Mouse (Mus musculus) liver, postnatal 0 days (tissue): ENCODE results near the gene Ankrd17. TPM values are rescaled to one million over a fixed set of nuclear protein-coding genes. Genes with fewer than 3 reads are reported as not detected.

ENCODE experiments used
- ATAC-seq: fragments of 200-750 bp; cut with Nextera tagmentation; 2 replicates; pipeline ENCODE4 v1.8.0; 2017; ENCODE audit warnings: mild to moderate bottlenecking, moderate library complexity
- DNase-seq: peaks from one replicate; pipeline ENCODE4 v3.0.0-alpha.2; 2016
- H3K27ac ChIP-seq: fragments of 300-500 bp; sonication (generic); 2 replicates; pipeline ENCODE4 v1.5.1; 2014; ENCODE audit warnings: antibody characterized with exemption, moderate library complexity, mild to moderate bottlenecking, low read depth
- H3K27me3 ChIP-seq: fragments of 300-500 bp; sonication (generic); 2 replicates; pipeline ENCODE4 v1.6.1; 2014; ENCODE audit warnings: low read length, control low read depth, mixed read lengths; ENCODE audit not compliant: insufficient read depth
- H3K36me3 ChIP-seq: fragments of 300-500 bp; sonication (generic); replicated peaks from 2 replicates; pipeline ENCODE4 v1.6.1; 2014; ENCODE audit warnings: mild to moderate bottlenecking, control low read depth, low read length, moderate library complexity, mixed read lengths; ENCODE audit not compliant: insufficient read depth
- H3K4me1 ChIP-seq: fragments of 300-500 bp; sonication (generic); 2 replicates; pipeline ENCODE4 v1.6.1; 2014; ENCODE audit warnings: antibody characterized with exemption, mild to moderate bottlenecking, control low read depth; ENCODE audit not compliant: insufficient read depth
- H3K4me2 ChIP-seq: fragments of 300-500 bp; sonication (generic); 2 replicates; pipeline ENCODE4 v1.6.1; 2014; ENCODE audit warnings: low read depth, mild to moderate bottlenecking, low read length, moderate library complexity, mixed read lengths
- H3K4me3 ChIP-seq: fragments of 300-500 bp; sonication (generic); 2 replicates; pipeline ENCODE4 v1.5.1; 2014; ENCODE audit warnings: low read depth, low read length
- H3K9ac ChIP-seq: fragments of 300-500 bp; sonication (generic); replicated peaks from 2 replicates; pipeline ENCODE4 v1.6.1; 2014; ENCODE audit warnings: mild to moderate bottlenecking, moderate library complexity
- H3K9me3 ChIP-seq: fragments of 300-500 bp; sonication (generic); 2 replicates; pipeline ENCODE4 v1.6.1; 2016; ENCODE audit warnings: mild to moderate bottlenecking, control low read depth, low read length, mixed read lengths
- CTCF ChIP-seq: sonication (generic); IDR thresholded peaks from 2 replicates; pipeline ENCODE4 v1.5.1; 2016; ENCODE audit warnings: antibody characterized with exemption, low read depth
- EP300 ChIP-seq: IDR thresholded peaks from 2 replicates; pipeline ENCODE4 v1.6.1; 2016; ENCODE audit warnings: antibody characterized with exemption, low read depth, mild to moderate bottlenecking
- WGBS: fragments of 180-500 bp; shearing (Covaris S2); extraction: QIAGEN DNeasy Blood & Tissue Kit; methylation state at CpG from one replicate; pipeline ENCODE4 v1.1.7; 2014; ENCODE audit not compliant: insufficient replicate concordance; 5-methylcytosine and 5-hydroxymethylcytosine counted together
- polyA plus RNA-seq: library from polyadenylated mRNA; unstranded; fragments of >200 nt; fragmentation: Nextera tagmentation; extraction: Ambion mirVana; gene quantifications from 2 replicates; pipeline ENCODE4 v1.2.1, GENCODE M21; 2015

Ankrd17 gene
- polyA plus RNA-seq, 1 experiment from 2014 or later: 9.3 TPM

DNA sequence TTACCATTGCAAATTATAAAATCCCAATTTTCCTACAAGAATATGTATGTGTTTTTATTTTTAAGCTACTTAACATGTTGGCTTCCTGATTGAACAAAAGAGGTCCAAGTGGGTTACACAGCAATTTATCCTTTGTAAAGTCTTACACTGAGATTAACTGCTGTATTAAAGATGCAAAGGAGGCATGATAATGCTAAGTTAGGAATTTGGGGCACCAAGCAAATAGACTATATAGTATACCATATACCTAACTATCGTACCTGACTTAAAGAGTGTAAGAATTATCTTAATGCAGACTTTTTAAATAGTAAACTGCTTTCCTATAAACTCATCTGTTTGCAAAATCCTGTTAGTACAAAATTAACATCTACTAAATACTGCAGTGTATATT, 26.4 kb downstream of the Ankrd17 start:
- ATAC-seq: no peak
- Histone ChIP-seq H3K36me3 (no peaks in the 10 kb centered on the region; the same call in 1 of the 2 replicates), H3K9ac (no peak overlapping the region)

GRCm38 (mm10) chr5:90339129-90339952, 27.0 kb downstream of the Ankrd17 start:
- Histone ChIP-seq H3K4me2 (peak overlapping the region; percentile 53), H3K4me3 (peak overlapping the region; percentile 20), H3K9ac (no peak overlapping the region), H3K9me3 (no peaks in the 10 kb centered on the region), H3K27me3 (no peaks in the 10 kb centered on the region), H3K4me1 (peaks cover 24% of the 10 kb centered on the region), H3K27ac (peak overlapping the region; percentile 57; the same call in 1 of the 2 replicates), H3K36me3 (no peaks in the 10 kb centered on the region; the same call in 1 of the 2 replicates)
- peak; percentile 81 for ATAC-seq
- TF ChIP-seq CTCF (no peak), EP300 (no peak)
- WGBS: 29% methylated on average over 5 of the region's 5 CpGs
- DNase-seq: peak; percentile 30

More for the DNA sequence above, 26.4 kb downstream of the Ankrd17 start:
- peaks cover 24% of the 10 kb centered on the region for H3K4me1 ChIP-seq
- H3K9me3 ChIP-seq: no peaks in the 10 kb centered on the region
- peak overlapping the region; percentile 53 for H3K4me2 ChIP-seq
- no peak overlapping the region for H3K4me3 ChIP-seq
- no peak for DNase-seq
- WGBS: 82% methylated on average over 1 of the region's 1 CpGs
- H3K27me3 ChIP-seq: no peaks in the 10 kb centered on the region
- no peak for TF ChIP-seq CTCF
- no peak for TF ChIP-seq EP300
- H3K27ac ChIP-seq: no peak overlapping the region; the same call in 1 of the 2 replicates

GRCm38 (mm10) chr5:90338177-90339091, 27.9 kb downstream of the Ankrd17 start:
- Histone ChIP-seq H3K4me1 (peaks cover 24% of the 10 kb centered on the region), H3K9me3 (no peaks in the 10 kb centered on the region), H3K27me3 (no peaks in the 10 kb centered on the region), H3K4me2 (no peak overlapping the region), H3K4me3 (no peak overlapping the region), H3K36me3 (no peaks in the 10 kb centered on the region; the same call in 1 of the 2 replicates), H3K9ac (no peak overlapping the region), H3K27ac (peak overlapping the region; percentile 7; the same call in 1 of the 2 replicates)
- DNase-seq (no peak), ATAC-seq (peak; percentile 35)
- 57% methylated on average over 7 of the region's 7 CpGs for WGBS
- TF ChIP-seq CTCF (no peak), EP300 (0 out of 2 replicates have a peak, but pooled peaks have one; percentile 18)

- WGBS: 76% methylated on average over 2 of the region's 2 CpGs
- no peak for TF ChIP-seq CTCF
- no peak for TF ChIP-seq EP300
Measured at GRCm38 (mm10) chr5:90332478-90332877, 33.9 kb downstream of the Ankrd17 start.

DNA sequence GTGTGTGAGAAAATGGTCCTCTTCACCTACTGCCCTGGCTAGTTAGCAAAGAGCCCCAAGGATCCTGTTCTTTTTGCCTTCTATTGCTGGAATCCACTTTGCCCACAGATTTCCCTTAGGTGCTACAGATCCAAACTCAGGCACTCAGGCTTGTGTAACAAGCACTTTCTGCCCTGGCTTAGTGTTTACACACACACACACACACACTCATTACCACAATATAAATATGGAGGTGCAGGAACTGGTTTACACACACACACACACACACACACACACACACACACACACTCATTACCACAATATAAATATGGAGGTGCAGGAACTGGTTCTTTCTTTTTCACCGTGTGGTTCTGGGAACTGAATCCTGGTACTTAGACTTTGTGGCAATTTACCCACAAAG, 35.3 kb downstream of the Ankrd17 start:
- ATAC-seq (no peak), DNase-seq (no peak)
- no peak for TF ChIP-seq CTCF
- TF ChIP-seq EP300: no peak
- Histone ChIP-seq H3K4me3 (no peak overlapping the region), H3K36me3 (no peaks in the 10 kb centered on the region), H3K9ac (no peak overlapping the region), H3K27me3 (no peaks in the 10 kb centered on the region), H3K9me3 (no peaks in the 10 kb centered on the region), H3K4me2 (no peak overlapping the region), H3K4me1 (peaks cover 6% of the 10 kb centered on the region), H3K27ac (no peak overlapping the region)
- WGBS: 44% methylated on average over 1 of the region's 1 CpGs

More at GRCm38 (mm10) chr5:90332478-90332877, 33.9 kb downstream of the Ankrd17 start:
- ATAC-seq: no peak
- H3K36me3 ChIP-seq: no peaks in the 10 kb centered on the region
- no peak overlapping the region for H3K27ac ChIP-seq
- no peak overlapping the region for H3K4me2 ChIP-seq
- no peaks in the 10 kb centered on the region for H3K27me3 ChIP-seq
- no peaks in the 10 kb centered on the region for H3K9me3 ChIP-seq
- H3K4me1 ChIP-seq: peaks cover 6% of the 10 kb centered on the region
- H3K9ac ChIP-seq: no peak overlapping the region
- no peak for DNase-seq
- no peak overlapping the region for H3K4me3 ChIP-seq

GRCm38 (mm10) chr5:90298396-90298795, 68.0 kb downstream of the Ankrd17 start:
- DNase-seq (no peak), ATAC-seq (no peak)
- Histone ChIP-seq H3K4me1 (no peaks in the 10 kb centered on the region), H3K9ac (no peak overlapping the region), H3K4me2 (no peak overlapping the region), H3K4me3 (no peak overlapping the region), H3K9me3 (no peaks in the 10 kb centered on the region), H3K36me3 (peaks cover 46% of the 10 kb centered on the region), H3K27ac (no peak overlapping the region), H3K27me3 (no peaks in the 10 kb centered on the region)
- no peak for TF ChIP-seq CTCF
- TF ChIP-seq EP300: no peak
- 92% methylated on average over 11 of the region's 11 CpGs for WGBS
